Mouse (Mus musculus): Measurements from ENCODE around the gene Rtl3.

Gene Rtl3

GRCm38 (mm10) chrX:106840409-106840808 lies at the start of gene Rtl3:
Gene Rtl3 (minus strand): TSS chrX:106840644.
- no peak for DNase-seq (ENCODE audit: low spot score)

GRCm38 (mm10) chrX:106872315-106872714 lies 31.9 kb upstream of the Rtl3 start:
- no peak for DNase-seq (ENCODE audit: low spot score)

GRCm38 (mm10) chrX:106871894-106872293 lies 31.4 kb upstream of the Rtl3 start:
- peak; percentile 4 for DNase-seq (ENCODE audit: low spot score)

GRCm38 (mm10) chrX:106871426-106871825 lies 31.0 kb upstream of the Rtl3 start:
- DNase-seq (ENCODE audit: low spot score), result no peak

GRCm38 (mm10) chrX:106853523-106854300 lies 13.3 kb upstream of the Rtl3 start:
- DNase-seq (ENCODE audit: low spot score), result no peak

GRCm38 (mm10) chrX:106839591-106839990 lies 853 bp downstream of the Rtl3 start:
- DNase-seq (ENCODE audit: low spot score), result peak; percentile 7

GRCm38 (mm10) chrX:106830494-106830893 lies 9.9 kb downstream of the Rtl3 start:
- DNase-seq (ENCODE audit: low spot score), result no peak

GRCm38 (mm10) chrX:106809560-106810226 lies 30.8 kb downstream of the Rtl3 start:
- DNase-seq (ENCODE audit: low spot score), result no peak

GRCm38 (mm10) chrX:106804387-106804786 lies 36.1 kb downstream of the Rtl3 start:
- DNase-seq (ENCODE audit: low spot score), result no peak

GRCm38 (mm10) chrX:106794686-106795085 lies 45.8 kb downstream of the Rtl3 start:
- DNase-seq (ENCODE audit: low spot score), result peak; percentile 68
